Mouse (Mus musculus): Measurements from ENCODE around the gene Dennd6b. TPM values are rescaled to one million over a fixed set of nuclear protein-coding genes. Genes with fewer than 3 reads are reported as not detected.

The Dennd6b gene
- total and polyA plus RNA-seq, 3 experiments, result 8.4 to 24.0 (median 9.1) TPM

- no peaks in the 10 kb centered on the region for H3K27me3 ChIP-seq (ENCODE audit: control insufficient read depth, insufficient read depth, low read length)
- H3K36me3 ChIP-seq (ENCODE audit: control insufficient read depth, insufficient read depth, low read length), result no peaks in the 10 kb centered on the region
- no peaks in the 10 kb centered on the region for H3K79me2 ChIP-seq (replicated peaks; ENCODE audit: control insufficient read depth, insufficient read depth, low read length)
- peaks cover 11% of the 10 kb centered on the region for H3K4me1 ChIP-seq (ENCODE audit: control insufficient read depth, insufficient read depth, low read length)
- peak; percentile 47 to 62 for DNase-seq
- no peak for TF ChIP-seq POLR2A (IDR thresholded peaks at IDR 0.05; ENCODE audit: insufficient read depth, low read depth, low read length)
- TF ChIP-seq CTCF (IDR thresholded peaks at IDR 0.05), result no peak
- TF ChIP-seq EP300 (IDR thresholded peaks at IDR 0.05; ENCODE audit: insufficient read depth, low read depth, low read length), result no peak
- no peak overlapping the region for H3K27ac ChIP-seq
- no peak overlapping the region; the same call in 1 of the 2 replicates for H3K4me3 ChIP-seq
- no peak overlapping the region for H3K9ac ChIP-seq (ENCODE audit: low read depth, low read length)
- WGBS, result 11% methylated on average over 16 of the region's 16 CpGs
- intact Hi-C loops (cut with DNase I), result loop anchor here (10.0 kb wide), 1 partner anchor 228 kb away; the partner anchor contains the start of genes Odf3b, Sco2 and Tymp
These were observed 49.3 kb downstream of the Dennd6b start for GRCm38 (mm10) chr15:89147024-89147423.

GRCm38 (mm10) chr15:89146537-89146936, 49.8 kb downstream of the Dennd6b start:
- no peaks in the 10 kb centered on the region for H3K27me3 ChIP-seq (ENCODE audit: control insufficient read depth, insufficient read depth, low read length)
- H3K36me3 ChIP-seq (ENCODE audit: control insufficient read depth, insufficient read depth, low read length), result no peaks in the 10 kb centered on the region
- no peak overlapping the region for H3K9ac ChIP-seq (ENCODE audit: low read depth, low read length)
- H3K79me2 ChIP-seq (replicated peaks; ENCODE audit: control insufficient read depth, insufficient read depth, low read length), result no peaks in the 10 kb centered on the region
- WGBS, result 14% methylated on average over 27 of the region's 27 CpGs
- TF ChIP-seq CTCF (IDR thresholded peaks at IDR 0.05), result no peak
- no peak for TF ChIP-seq POLR2A (IDR thresholded peaks at IDR 0.05; ENCODE audit: insufficient read depth, low read depth, low read length)
- no peak for TF ChIP-seq EP300 (IDR thresholded peaks at IDR 0.05; ENCODE audit: insufficient read depth, low read depth, low read length)
- DNase-seq, result peak; percentile 49 to 59
- no peak overlapping the region for H3K4me3 ChIP-seq
- intact Hi-C loops (cut with DNase I), result loop anchor here (10.0 kb wide), 1 partner anchor 228 kb away; the partner anchor contains the start of genes Odf3b, Sco2 and Tymp
- H3K4me1 ChIP-seq (ENCODE audit: control insufficient read depth, insufficient read depth, low read length), result peaks cover 12% of the 10 kb centered on the region
- no peak overlapping the region for H3K27ac ChIP-seq

GRCm38 (mm10) chr15:89145813-89146350, 50.4 kb downstream of the Dennd6b start:
- intact Hi-C loops (cut with DNase I), result loop anchor here (10.0 kb wide), 1 partner anchor 229 kb away; the partner anchor contains the start of genes Odf3b, Sco2 and Tymp
- H3K9ac ChIP-seq (ENCODE audit: low read depth, low read length), result no peak overlapping the region
- H3K4me3 ChIP-seq, result no peak overlapping the region
- no peaks in the 10 kb centered on the region for H3K36me3 ChIP-seq (ENCODE audit: control insufficient read depth, insufficient read depth, low read length)
- no peaks in the 10 kb centered on the region for H3K27me3 ChIP-seq (ENCODE audit: control insufficient read depth, insufficient read depth, low read length)
- TF ChIP-seq CTCF (IDR thresholded peaks at IDR 0.05) (no peak), POLR2A (IDR thresholded peaks at IDR 0.05; ENCODE audit: insufficient read depth, low read depth, low read length) (no peak)
- no peak overlapping the region for H3K27ac ChIP-seq
- H3K4me1 ChIP-seq (ENCODE audit: control insufficient read depth, insufficient read depth, low read length), result peaks cover 16% of the 10 kb centered on the region
- WGBS, result 88% methylated on average over 24 of the region's 24 CpGs
- no peaks in the 10 kb centered on the region for H3K79me2 ChIP-seq (replicated peaks; ENCODE audit: control insufficient read depth, insufficient read depth, low read length)
- DNase-seq, result no peak

- no peak for TF ChIP-seq POLR2A (IDR thresholded peaks at IDR 0.05; ENCODE audit: insufficient read depth, low read depth, low read length)
- no peak for TF ChIP-seq EP300 (IDR thresholded peaks at IDR 0.05; ENCODE audit: insufficient read depth, low read depth, low read length)
- TF ChIP-seq CTCF (IDR thresholded peaks at IDR 0.05), result no peak
- no peak for DNase-seq
- intact Hi-C loops (cut with DNase I), result loop anchor here (10.0 kb wide), 1 partner anchor 230 kb away; the partner anchor contains the start of genes Odf3b, Sco2 and Tymp
- H3K27ac ChIP-seq, result no peak overlapping the region
- no peak overlapping the region for H3K4me3 ChIP-seq
- H3K9ac ChIP-seq (ENCODE audit: low read depth, low read length), result no peak overlapping the region
- no peaks in the 10 kb centered on the region for H3K79me2 ChIP-seq (replicated peaks; ENCODE audit: control insufficient read depth, insufficient read depth, low read length)
- no peaks in the 10 kb centered on the region for H3K27me3 ChIP-seq (ENCODE audit: control insufficient read depth, insufficient read depth, low read length)
- H3K36me3 ChIP-seq (ENCODE audit: control insufficient read depth, insufficient read depth, low read length), result no peaks in the 10 kb centered on the region
- 68% methylated on average over 11 of the region's 11 CpGs for WGBS
- H3K4me1 ChIP-seq (ENCODE audit: control insufficient read depth, insufficient read depth, low read length), result peaks cover 18% of the 10 kb centered on the region
These were observed 51.3 kb downstream of the Dennd6b start for GRCm38 (mm10) chr15:89144965-89145364.

- Histone ChIP-seq H3K4me3 (no peak overlapping the region), H3K36me3 (ENCODE audit: control insufficient read depth, insufficient read depth, low read length) (no peaks in the 10 kb centered on the region), H3K27me3 (ENCODE audit: control insufficient read depth, insufficient read depth, low read length) (no peaks in the 10 kb centered on the region), H3K9ac (ENCODE audit: low read depth, low read length) (no peak overlapping the region), H3K27ac (no peak overlapping the region), H3K79me2 (replicated peaks; ENCODE audit: control insufficient read depth, insufficient read depth, low read length) (no peaks in the 10 kb centered on the region), H3K4me1 (ENCODE audit: control insufficient read depth, insufficient read depth, low read length) (peaks cover 21% of the 10 kb centered on the region)
- TF ChIP-seq EP300 (IDR thresholded peaks at IDR 0.05; ENCODE audit: insufficient read depth, low read depth, low read length) (no peak), POLR2A (IDR thresholded peaks at IDR 0.05; ENCODE audit: insufficient read depth, low read depth, low read length) (no peak), CTCF (IDR thresholded peaks at IDR 0.05) (no peak)
- 69% methylated on average over 2 of the region's 2 CpGs for WGBS
- intact Hi-C loops (cut with DNase I), result loop anchor here (10.0 kb wide), 1 partner anchor 232 kb away; the partner anchor contains the start of genes Odf3b, Sco2 and Tymp
- DNase-seq, result no peak
These were observed 53.2 kb downstream of the Dennd6b start for GRCm38 (mm10) chr15:89143134-89143533.

- 13% methylated on average over 4 of the region's 4 CpGs for WGBS
- no peaks in the 10 kb centered on the region for H3K36me3 ChIP-seq (ENCODE audit: control insufficient read depth, insufficient read depth, low read length)
- H3K27ac ChIP-seq, result peak overlapping the region; percentile 50; the same call in 1 of the 2 replicates
- no peaks in the 10 kb centered on the region for H3K27me3 ChIP-seq (ENCODE audit: control insufficient read depth, insufficient read depth, low read length)
- H3K9ac ChIP-seq (ENCODE audit: low read depth, low read length), result no peak overlapping the region
- TF ChIP-seq POLR2A (IDR thresholded peaks at IDR 0.05; ENCODE audit: insufficient read depth, low read depth, low read length) (peak; percentile 37; the same call in 1 of the 2 replicates), EP300 (IDR thresholded peaks at IDR 0.05; ENCODE audit: insufficient read depth, low read depth, low read length) (no peak)
- no peaks in the 10 kb centered on the region for H3K79me2 ChIP-seq (replicated peaks; ENCODE audit: control insufficient read depth, insufficient read depth, low read length)
- DNase-seq, result no peak
- H3K4me3 ChIP-seq, result no peak overlapping the region
- peaks cover 19% of the 10 kb centered on the region for H3K4me1 ChIP-seq (ENCODE audit: control insufficient read depth, insufficient read depth, low read length)
- intact Hi-C loops (cut with DNase I), result loop anchor here (2.0 to 10.0 kb wide), 2 partner anchors 19 to 233 kb away; partner anchors contain the start of genes Odf3b, Sco2, Tubgcp6 and Tymp
These were observed 54.4 kb downstream of the Dennd6b start for GRCm38 (mm10) chr15:89141905-89142304.

Measured in heart, adult 2 months (tissue).